ENCODE assay signal across 8 mouse cellular contexts in the genomic region with DNA sequence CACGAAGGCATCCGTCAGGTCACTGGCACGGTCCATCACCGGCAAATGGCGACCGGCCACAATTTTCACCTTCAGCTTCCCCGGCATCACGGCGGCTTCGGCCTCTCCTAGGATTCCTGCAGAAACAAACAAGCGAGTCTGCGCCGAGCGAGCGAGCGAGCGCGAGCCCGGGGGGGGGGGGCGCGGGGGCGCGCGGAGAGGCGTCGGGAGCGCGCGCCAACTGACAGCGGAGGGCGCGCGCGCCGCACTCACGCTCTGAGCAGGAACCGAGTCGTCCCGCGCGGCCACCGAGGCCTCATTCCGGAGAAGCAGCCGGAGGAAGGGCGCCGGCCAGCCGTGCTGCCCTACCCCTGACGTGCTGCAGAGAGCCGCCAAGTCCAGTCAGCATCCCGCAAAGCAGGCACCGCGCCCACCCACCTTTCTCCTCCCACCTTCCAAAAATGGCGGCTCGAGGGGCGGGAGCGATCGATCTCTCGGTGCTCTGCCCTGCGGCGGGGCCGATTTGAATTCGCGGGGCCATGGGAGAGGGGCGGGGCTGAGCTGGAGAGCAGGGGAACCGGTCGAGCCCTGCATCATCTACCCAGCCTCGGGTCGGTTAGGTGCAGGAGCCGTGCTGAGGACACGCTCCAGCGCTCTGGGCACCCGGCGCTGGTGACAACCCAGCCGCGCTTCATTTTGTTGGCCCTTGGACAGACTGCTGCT. TPM values are rescaled to one million over a fixed set of nuclear protein-coding genes. Genes with fewer than 3 reads are reported as not detected.
DNase-seq lines count a peak whose midpoint lies in the region; ATAC-seq lines count a peak whose summit lies in the region.

A gene (minus strand): TSS at position 461 of the 702 bp plus-strand sequence.

- DNase-seq in adipocyte (ENCODE audit: low spot score), result peak; percentile 97
- DNase-seq in embryo, embryonic 10 days (ENCODE audit: low spot score), result peak; percentile 96
- DNase-seq in gastrocnemius, postnatal 10 days, result peak; percentile 96
- DNase-seq in left cerebral cortex, postnatal 10 days (ENCODE audit: extremely low spot score in 1 of 2, low spot score in 2 of 2), result peak; percentile 94 to 99
- peak; percentile 97 for DNase-seq in right cerebral cortex, postnatal 25 days
- DNase-seq in urinary bladder, postnatal 4 days (ENCODE audit: low spot score in 2 of 2), result peak; percentile 95 to 98

- ATAC-seq in inflammation-experienced regulatory T-cells, adult 6 months, result peak; percentile 93
- peak; percentile 93 for ATAC-seq in megakaryocyte-erythroid progenitor cell, adult 5-6 weeks (replicated peaks; ENCODE audit: low FRiP score, low TSS enrichment, poor library complexity, severe bottlenecking)

- intact Hi-C loops in left cerebral cortex, postnatal 10 days (cut with DNase I), result loop anchor here (5.0 kb wide), 1 partner anchor 63 kb away; no protein-coding TSS in a partner anchor

RNA-seq across cellular contexts. Expression of the gene that starts here (rescaled TPM):
- total RNA-seq in gastrocnemius, postnatal 10 days (2021), result 10 to 100 TPM; 16.6 to 20.8 TPM
- 10 to 100 TPM; 50.1 to 82.6 (median 80.9) TPM for polyA plus RNA-seq in inflammation-experienced regulatory T-cells, adult 6 months (2017; shearing (Covaris generic))
- 10 to 100 TPM; 62.6 to 67.3 TPM for total RNA-seq in left cerebral cortex, postnatal 10 days (2021)
- total RNA-seq in megakaryocyte-erythroid progenitor cell, adult 5-6 weeks (2014; fragmentation: Nextera tagmentation), result 57.8 and 81.5 TPM in 2 replicates
- 24.6 TPM in 2 replicates for total RNA-seq in megakaryocyte-erythroid progenitor cell, adult 5-6 weeks (2017)

Comparison
In these comparisons a context has a peak if more than half of its experiments do, and no peak if none do; other contexts are left out.
1. Peak in every context shown above with its lines: DNase-seq and ATAC-seq.